Mouse (Mus musculus) kidney, postnatal 0 days (tissue): Measurements from ENCODE around the gene Tnk2. TPM values are rescaled to one million over a fixed set of nuclear protein-coding genes. Genes with fewer than 3 reads are reported as not detected.

ENCODE experiments used
- ATAC-seq: fragments of 200-750 bp; cut with Nextera tagmentation; replicated peaks from 2 replicates; pipeline ENCODE4 v1.8.0; 2017; ENCODE audit warnings: low read depth, moderate number of reproducible peaks, moderate TSS enrichment, moderate library complexity; ENCODE audit not compliant: low FRiP score
- DNase-seq: peaks from one replicate; pipeline ENCODE4 v3.0.0-alpha.2; 2016; ENCODE audit warnings: low spot score
- H3K27ac ChIP-seq: fragments of 300-500 bp; sonication (generic); 2 replicates; pipeline ENCODE4 v1.5.1; 2014; ENCODE audit warnings: mild to moderate bottlenecking
- H3K27me3 ChIP-seq: fragments of 300-500 bp; sonication (generic); 2 replicates; pipeline ENCODE4 v1.6.1; 2014; ENCODE audit warnings: low read length, mixed read lengths; ENCODE audit not compliant: insufficient read depth
- H3K36me3 ChIP-seq: fragments of 300-500 bp; sonication (generic); 2 replicates; pipeline ENCODE4 v1.6.1; 2014; ENCODE audit warnings: low read length, mixed read lengths; ENCODE audit not compliant: insufficient read depth
- H3K4me1 ChIP-seq: fragments of 300-500 bp; sonication (generic); replicated peaks from 2 replicates; pipeline ENCODE4 v1.6.1; 2014; ENCODE audit warnings: antibody characterized with exemption, low read length, mixed read lengths; ENCODE audit not compliant: insufficient read depth
- H3K4me2 ChIP-seq: fragments of 300-500 bp; sonication (generic); 2 replicates; pipeline ENCODE4 v1.6.1; 2014; ENCODE audit warnings: mild to moderate bottlenecking, low read length, moderate library complexity, mixed read lengths
- H3K4me3 ChIP-seq: fragments of 300-500 bp; sonication (generic); replicated peaks from 2 replicates; pipeline ENCODE4 v1.5.1; 2014; ENCODE audit warnings: low read depth, low read length
- H3K9ac ChIP-seq: fragments of 300-500 bp; sonication (generic); 2 replicates; pipeline ENCODE4 v1.6.1; 2014; ENCODE audit warnings: low read depth, low read length
- H3K9me3 ChIP-seq: fragments of 300-500 bp; sonication (generic); replicated peaks from 2 replicates; pipeline ENCODE4 v1.6.1; 2016; ENCODE audit warnings: low read length, inconsistent platforms, mixed read lengths
- CTCF ChIP-seq: IDR thresholded peaks from 2 replicates; pipeline ENCODE4 v1.5.1; 2016; ENCODE audit warnings: antibody characterized with exemption, low read depth, mild to moderate bottlenecking, moderate library complexity
- WGBS: fragments of 180-500 bp; shearing (Covaris S2); extraction: QIAGEN DNeasy Blood & Tissue Kit; methylation state at CpG from one replicate; pipeline ENCODE4 v1.1.7; 2014; 5-methylcytosine and 5-hydroxymethylcytosine counted together
- polyA plus RNA-seq: library from polyadenylated mRNA; unstranded; fragments of >200 nt; fragmentation: Nextera tagmentation; extraction: Ambion mirVana; gene quantifications from 2 replicates; pipeline ENCODE4 v1.2.1, GENCODE M21; 2015

The Tnk2 gene
- polyA plus RNA-seq, 1 experiment from 2014 or later: 8.4 TPM

DNA sequence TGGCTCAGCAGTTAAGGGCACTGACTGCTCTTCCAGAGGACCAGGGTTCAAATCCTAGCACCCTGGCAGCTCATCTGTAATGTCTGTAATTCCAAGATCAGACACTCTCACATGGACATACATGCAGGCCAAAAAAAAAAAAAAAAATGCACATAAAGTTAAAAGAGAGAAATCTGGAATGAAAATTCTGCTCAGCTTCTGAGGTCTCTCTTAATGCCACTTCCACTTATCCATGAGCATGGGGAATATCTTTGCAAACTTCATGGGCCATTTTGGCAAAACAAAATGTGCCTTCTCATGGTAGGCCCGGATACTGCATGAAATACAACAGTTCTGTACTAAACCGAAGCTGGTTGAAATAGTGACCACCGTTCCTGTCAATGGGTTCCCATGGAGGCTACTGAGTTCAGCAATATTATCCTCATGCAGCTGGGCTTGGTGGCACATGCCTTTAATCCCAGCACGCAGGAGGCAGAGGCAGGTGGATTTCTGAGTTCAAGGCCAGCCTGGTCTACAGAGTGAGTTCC lies 10.1 kb upstream of the Tnk2 start:
- 91% methylated on average over 4 of the region's 4 CpGs for WGBS
- no peak overlapping the region for H3K27ac ChIP-seq
- no peak for DNase-seq
- no peak overlapping the region for H3K9ac ChIP-seq
- TF ChIP-seq CTCF: no peak
- H3K4me3 ChIP-seq: no peak overlapping the region
- ATAC-seq: no peak
- H3K4me1 ChIP-seq: no peaks in the 10 kb centered on the region
- H3K27me3 ChIP-seq: no peaks in the 10 kb centered on the region
- H3K9me3 ChIP-seq: no peaks in the 10 kb centered on the region
- no peak overlapping the region for H3K4me2 ChIP-seq
- H3K36me3 ChIP-seq: peaks cover 7% of the 10 kb centered on the region

DNA sequence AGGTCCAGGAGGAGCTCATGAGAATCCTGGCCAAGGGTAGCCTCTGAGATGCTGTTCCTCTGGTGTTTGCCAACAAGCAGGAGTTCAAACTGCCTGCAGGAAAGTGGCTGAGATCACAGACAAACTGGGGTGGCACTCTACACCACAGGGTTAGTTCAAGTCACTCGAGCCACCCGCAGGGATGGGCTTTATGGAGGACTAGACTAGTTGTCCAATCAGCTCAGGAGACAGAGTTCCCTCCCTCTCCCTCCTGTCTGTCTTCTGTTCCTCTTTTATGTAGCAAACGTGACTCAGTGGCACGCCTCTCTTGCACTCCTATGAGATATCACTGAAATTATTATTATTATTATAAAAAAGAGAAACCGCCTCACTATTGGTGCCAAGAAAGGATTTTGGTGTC lies 9.5 kb upstream of the Tnk2 start:
- DNase-seq (no peak), ATAC-seq (no peak)
- Histone ChIP-seq H3K36me3 (peaks cover 4% of the 10 kb centered on the region), H3K4me3 (no peak overlapping the region), H3K9ac (no peak overlapping the region), H3K4me1 (no peaks in the 10 kb centered on the region), H3K27ac (no peak overlapping the region), H3K9me3 (no peaks in the 10 kb centered on the region), H3K4me2 (no peak overlapping the region), H3K27me3 (no peaks in the 10 kb centered on the region)
- TF ChIP-seq CTCF: no peak
- 82% methylated on average over 5 of the region's 5 CpGs for WGBS

DNA sequence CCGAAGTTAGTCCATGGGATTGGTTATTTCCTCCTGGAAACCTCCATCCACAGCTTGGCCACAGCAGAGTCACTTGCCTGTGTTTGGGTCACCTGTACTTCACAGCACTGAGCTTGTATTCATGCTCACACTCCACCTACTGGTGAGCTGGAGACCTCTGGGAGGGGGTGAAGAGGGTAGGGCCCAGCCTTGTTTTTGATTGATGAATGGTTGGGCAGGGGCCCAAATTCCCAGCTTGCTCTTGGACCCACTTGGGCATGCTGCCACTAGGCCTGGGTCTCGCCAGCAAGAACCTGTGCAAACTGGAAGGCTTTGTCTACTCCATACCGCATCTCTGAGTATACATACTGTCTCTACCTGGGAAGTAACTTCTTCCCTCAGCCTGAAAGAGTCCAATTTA lies 8.4 kb upstream of the Tnk2 start:
- Histone ChIP-seq H3K36me3 (peaks cover 4% of the 10 kb centered on the region; the same call in 1 of the 2 replicates), H3K27ac (no peak overlapping the region), H3K27me3 (no peaks in the 10 kb centered on the region), H3K4me3 (no peak overlapping the region), H3K4me2 (no peak overlapping the region), H3K9ac (no peak overlapping the region), H3K9me3 (no peaks in the 10 kb centered on the region), H3K4me1 (no peaks in the 10 kb centered on the region)
- TF ChIP-seq CTCF: peak; percentile 52
- 78% methylated on average over 3 of the region's 3 CpGs for WGBS
- no peak for DNase-seq
- peak; percentile 49; the same call in 1 of the 2 replicates for ATAC-seq

DNA sequence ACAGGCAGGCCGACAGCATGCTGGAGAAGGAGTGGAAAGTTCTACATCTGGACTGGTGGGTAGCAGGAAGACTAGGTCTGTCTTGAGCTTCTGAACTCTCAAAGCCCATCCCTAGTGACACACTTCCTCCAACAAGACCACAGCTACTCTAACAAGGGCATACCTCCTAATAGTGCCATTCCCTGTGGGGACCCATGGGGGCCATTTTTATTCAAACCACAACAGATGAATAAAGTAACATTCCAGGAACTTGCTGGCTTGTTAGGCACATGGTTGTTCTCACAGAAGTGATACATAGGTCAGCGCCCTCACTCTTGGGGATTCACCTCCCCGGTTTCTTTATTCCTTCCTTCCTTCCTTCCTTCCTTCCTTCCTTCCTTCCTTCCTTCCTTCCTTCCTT lies 7.3 kb upstream of the Tnk2 start:
- no peaks in the 10 kb centered on the region for H3K36me3 ChIP-seq
- ATAC-seq (no peak), DNase-seq (no peak)
- 86% methylated on average over 3 of the region's 3 CpGs for WGBS
- no peaks in the 10 kb centered on the region for H3K4me1 ChIP-seq
- no peak overlapping the region for H3K27ac ChIP-seq
- no peak overlapping the region for H3K9ac ChIP-seq
- no peak overlapping the region for H3K4me3 ChIP-seq
- H3K27me3 ChIP-seq: no peaks in the 10 kb centered on the region
- H3K9me3 ChIP-seq: no peaks in the 10 kb centered on the region
- TF ChIP-seq CTCF: no peak
- H3K4me2 ChIP-seq: no peak overlapping the region

DNA sequence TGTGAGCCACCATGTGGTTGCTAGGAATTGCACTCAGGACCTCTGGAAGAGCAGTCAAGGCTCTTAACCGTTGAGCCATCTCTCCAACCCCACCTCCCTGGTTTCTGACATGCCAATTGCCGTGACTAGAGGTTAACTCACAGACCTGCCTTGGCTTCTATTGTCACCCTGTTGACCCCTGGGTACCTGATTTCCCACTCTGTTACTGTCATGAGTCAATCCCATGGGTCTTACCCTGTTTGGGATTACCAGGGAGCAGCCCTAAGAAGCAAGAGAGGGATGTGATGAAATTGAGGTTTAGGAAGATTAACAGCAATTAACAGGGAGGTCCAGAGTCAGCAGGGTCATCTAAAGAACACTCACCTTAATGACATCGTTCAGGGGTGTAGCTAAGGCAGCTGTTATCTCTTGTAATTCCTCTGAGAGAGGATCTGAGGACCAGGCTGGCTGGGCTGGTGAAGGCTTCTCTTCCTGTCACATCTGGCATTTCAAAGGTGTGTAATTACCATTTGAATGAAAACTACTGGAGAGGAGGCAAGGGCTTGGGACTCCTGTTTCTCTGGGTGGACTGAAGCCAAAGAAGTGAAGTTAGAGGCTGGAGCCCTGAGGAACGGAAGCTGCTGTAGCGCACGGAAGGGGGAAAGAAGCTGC lies 6.7 kb upstream of the Tnk2 start:
- Histone ChIP-seq H3K27ac (no peak overlapping the region), H3K9ac (no peak overlapping the region), H3K27me3 (no peaks in the 10 kb centered on the region), H3K4me3 (no peak overlapping the region), H3K4me2 (no peak overlapping the region), H3K9me3 (no peaks in the 10 kb centered on the region), H3K4me1 (no peaks in the 10 kb centered on the region), H3K36me3 (no peaks in the 10 kb centered on the region)
- ATAC-seq (no peak), DNase-seq (no peak)
- no peak for TF ChIP-seq CTCF
- WGBS: 23% methylated on average over 6 of the region's 6 CpGs

DNA sequence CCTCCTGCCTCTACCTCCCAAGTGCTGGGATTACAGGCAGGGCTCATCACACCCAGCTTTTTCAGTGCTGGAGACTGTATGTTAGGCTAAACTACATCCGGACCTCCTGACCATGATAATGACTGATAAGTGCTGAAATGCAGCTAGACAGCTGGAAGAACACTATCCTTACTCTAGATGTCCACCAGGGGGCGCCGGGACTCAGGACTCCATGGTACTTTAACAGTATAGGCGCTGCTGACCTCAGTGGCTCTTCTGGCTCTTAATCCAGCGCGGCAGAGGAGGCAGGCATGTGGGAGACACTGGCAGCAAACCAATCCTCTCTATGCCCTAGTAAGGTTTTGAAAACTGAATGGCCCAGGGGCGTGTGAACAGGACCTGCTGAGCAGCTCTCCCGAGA lies 5.2 kb upstream of the Tnk2 start:
- H3K27me3 ChIP-seq: no peaks in the 10 kb centered on the region
- no peak overlapping the region for H3K9ac ChIP-seq
- TF ChIP-seq CTCF: peak; percentile 94
- H3K4me3 ChIP-seq: no peak overlapping the region
- 7% methylated on average over 8 of the region's 8 CpGs for WGBS
- ATAC-seq (no peak; the same call in 1 of the 2 replicates), DNase-seq (peak; percentile 93)
- no peak overlapping the region for H3K27ac ChIP-seq
- no peaks in the 10 kb centered on the region for H3K9me3 ChIP-seq
- no peaks in the 10 kb centered on the region for H3K36me3 ChIP-seq
- H3K4me2 ChIP-seq: no peak overlapping the region
- no peaks in the 10 kb centered on the region for H3K4me1 ChIP-seq
